Mouse (Mus musculus): ENCODE measurements around the gene Sync. TPM values are rescaled to one million over a fixed set of nuclear protein-coding genes. Genes with fewer than 3 reads are reported as not detected.

Gene Sync
- polyA plus RNA-seq, 1 experiment from 2014 or later: 0.25 TPM

GRCm38 (mm10) chr4:129266821-129267220 is 20.6 kb upstream of the Sync start:
- H3K27ac ChIP-seq (replicated peaks; ENCODE audit: low read depth, low read length): no peak overlapping the region
- H3K9ac ChIP-seq (replicated peaks; ENCODE audit: low read length): no peak overlapping the region
- H3K4me1 ChIP-seq (ENCODE audit: control insufficient read depth, insufficient read depth, low read length): peaks cover 8% of the 10 kb centered on the region; the same call in 1 of the 2 replicates
- H3K36me3 ChIP-seq (replicated peaks; ENCODE audit: control insufficient read depth, insufficient read depth, low read depth, low read length): no peaks in the 10 kb centered on the region
- no peak overlapping the region for H3K4me3 ChIP-seq (ENCODE audit: low read depth, low read length)
- 77% methylated on average over 5 of the region's 5 CpGs for WGBS
- DNase-seq (ENCODE audit: low spot score): no peak
- ATAC-seq (replicated peaks; ENCODE audit: insufficient number of reproducible peaks, low FRiP score, low TSS enrichment, low read depth): no peak
- no peaks in the 10 kb centered on the region for H3K9me3 ChIP-seq (replicated peaks; ENCODE audit: control insufficient read depth, low read length)
- no peak overlapping the region for H3K4me2 ChIP-seq (ENCODE audit: low read depth, low read length)
- no peaks in the 10 kb centered on the region for H3K27me3 ChIP-seq (ENCODE audit: control insufficient read depth, insufficient read depth, low read length)

GRCm38 (mm10) chr4:129268698-129269097 is 18.7 kb upstream of the Sync start:
- Histone ChIP-seq H3K9ac (replicated peaks; ENCODE audit: low read length) (no peak overlapping the region), H3K27me3 (ENCODE audit: control insufficient read depth, insufficient read depth, low read length) (no peaks in the 10 kb centered on the region), H3K9me3 (replicated peaks; ENCODE audit: control insufficient read depth, low read length) (no peaks in the 10 kb centered on the region), H3K4me2 (ENCODE audit: low read depth, low read length) (no peak overlapping the region), H3K36me3 (replicated peaks; ENCODE audit: control insufficient read depth, insufficient read depth, low read depth, low read length) (no peaks in the 10 kb centered on the region), H3K4me3 (ENCODE audit: low read depth, low read length) (no peak overlapping the region), H3K4me1 (ENCODE audit: control insufficient read depth, insufficient read depth, low read length) (peaks cover under 1% of the 10 kb centered on the region; the same call in 1 of the 2 replicates), H3K27ac (replicated peaks; ENCODE audit: low read depth, low read length) (no peak overlapping the region)
- WGBS: 42% methylated on average over 1 of the region's 1 CpGs
- DNase-seq (ENCODE audit: low spot score) (no peak), ATAC-seq (replicated peaks; ENCODE audit: insufficient number of reproducible peaks, low FRiP score, low TSS enrichment, low read depth) (no peak)

GRCm38 (mm10) chr4:129271991-129272755 is 15.2 kb upstream of the Sync start:
- 21% methylated on average over 15 of the region's 15 CpGs for WGBS
- no peak for DNase-seq (ENCODE audit: low spot score)
- H3K9ac ChIP-seq (replicated peaks; ENCODE audit: low read length): no peak overlapping the region

GRCm38 (mm10) chr4:129272756-129273046 is 14.7 kb upstream of the Sync start:
- 55% methylated on average over 5 of the region's 5 CpGs for WGBS
- no peaks in the 10 kb centered on the region for H3K9me3 ChIP-seq (replicated peaks; ENCODE audit: control insufficient read depth, low read length)
- no peaks in the 10 kb centered on the region for H3K4me1 ChIP-seq (ENCODE audit: control insufficient read depth, insufficient read depth, low read length)
- H3K36me3 ChIP-seq (replicated peaks; ENCODE audit: control insufficient read depth, insufficient read depth, low read depth, low read length): no peaks in the 10 kb centered on the region
- H3K9ac ChIP-seq (replicated peaks; ENCODE audit: low read length): no peak overlapping the region
- no peak overlapping the region for H3K27ac ChIP-seq (replicated peaks; ENCODE audit: low read depth, low read length)
- H3K4me2 ChIP-seq (ENCODE audit: low read depth, low read length): no peak overlapping the region
- DNase-seq (ENCODE audit: low spot score) (no peak), ATAC-seq (replicated peaks; ENCODE audit: insufficient number of reproducible peaks, low FRiP score, low TSS enrichment, low read depth) (no peak)
- H3K27me3 ChIP-seq (ENCODE audit: control insufficient read depth, insufficient read depth, low read length): no peaks in the 10 kb centered on the region
- H3K4me3 ChIP-seq (ENCODE audit: low read depth, low read length): no peak overlapping the region

More at GRCm38 (mm10) chr4:129271991-129272755, 15.2 kb upstream of the Sync start:
- no peaks in the 10 kb centered on the region for H3K4me1 ChIP-seq (ENCODE audit: control insufficient read depth, insufficient read depth, low read length)
- H3K4me3 ChIP-seq (ENCODE audit: low read depth, low read length): no peak overlapping the region
- H3K4me2 ChIP-seq (ENCODE audit: low read depth, low read length): no peak overlapping the region
- no peaks in the 10 kb centered on the region for H3K36me3 ChIP-seq (replicated peaks; ENCODE audit: control insufficient read depth, insufficient read depth, low read depth, low read length)
- H3K9me3 ChIP-seq (replicated peaks; ENCODE audit: control insufficient read depth, low read length): no peaks in the 10 kb centered on the region
- no peak for ATAC-seq (replicated peaks; ENCODE audit: insufficient number of reproducible peaks, low FRiP score, low TSS enrichment, low read depth)
- no peaks in the 10 kb centered on the region for H3K27me3 ChIP-seq (ENCODE audit: control insufficient read depth, insufficient read depth, low read length)
- no peak overlapping the region for H3K27ac ChIP-seq (replicated peaks; ENCODE audit: low read depth, low read length)

- Histone ChIP-seq H3K4me2 (ENCODE audit: low read depth, low read length) (no peak overlapping the region; the same call in 1 of the 2 replicates), H3K4me3 (ENCODE audit: low read depth, low read length) (no peak overlapping the region), H3K27ac (replicated peaks; ENCODE audit: low read depth, low read length) (no peak overlapping the region), H3K27me3 (ENCODE audit: control insufficient read depth, insufficient read depth, low read length) (no peaks in the 10 kb centered on the region), H3K9me3 (replicated peaks; ENCODE audit: control insufficient read depth, low read length) (no peaks in the 10 kb centered on the region), H3K36me3 (replicated peaks; ENCODE audit: control insufficient read depth, insufficient read depth, low read depth, low read length) (no peaks in the 10 kb centered on the region), H3K9ac (replicated peaks; ENCODE audit: low read length) (no peak overlapping the region), H3K4me1 (ENCODE audit: control insufficient read depth, insufficient read depth, low read length) (no peaks in the 10 kb centered on the region)
- DNase-seq (ENCODE audit: low spot score) (peak; percentile 92), ATAC-seq (replicated peaks; ENCODE audit: insufficient number of reproducible peaks, low FRiP score, low TSS enrichment, low read depth) (0 out of 2 replicates have a peak, but pooled peaks have one; percentile 25)
- WGBS: 3% methylated on average over 18 of the region's 18 CpGs
Measured at GRCm38 (mm10) chr4:129276453-129276865, 11.0 kb upstream of the Sync start.

GRCm38 (mm10) chr4:129282786-129283185 is 4.6 kb upstream of the Sync start:
- Histone ChIP-seq H3K4me3 (ENCODE audit: low read depth, low read length) (no peak overlapping the region), H3K4me1 (ENCODE audit: control insufficient read depth, insufficient read depth, low read length) (peaks cover 4% of the 10 kb centered on the region; the same call in 1 of the 2 replicates), H3K27me3 (ENCODE audit: control insufficient read depth, insufficient read depth, low read length) (peaks cover 5% of the 10 kb centered on the region; the same call in 1 of the 2 replicates), H3K36me3 (replicated peaks; ENCODE audit: control insufficient read depth, insufficient read depth, low read depth, low read length) (no peaks in the 10 kb centered on the region), H3K4me2 (ENCODE audit: low read depth, low read length) (no peak overlapping the region), H3K27ac (replicated peaks; ENCODE audit: low read depth, low read length) (no peak overlapping the region), H3K9me3 (replicated peaks; ENCODE audit: control insufficient read depth, low read length) (no peaks in the 10 kb centered on the region), H3K9ac (replicated peaks; ENCODE audit: low read length) (no peak overlapping the region)
- ATAC-seq (replicated peaks; ENCODE audit: insufficient number of reproducible peaks, low FRiP score, low TSS enrichment, low read depth): no peak
- DNase-seq (ENCODE audit: low spot score): no peak
- 77% methylated on average over 5 of the region's 5 CpGs for WGBS

GRCm38 (mm10) chr4:129283226-129283625 is 4.2 kb upstream of the Sync start:
- no peak overlapping the region for H3K27ac ChIP-seq (replicated peaks; ENCODE audit: low read depth, low read length)
- 80% methylated on average over 5 of the region's 5 CpGs for WGBS
- H3K9me3 ChIP-seq (replicated peaks; ENCODE audit: control insufficient read depth, low read length): no peaks in the 10 kb centered on the region
- peaks cover 4% of the 10 kb centered on the region; the same call in 1 of the 2 replicates for H3K4me1 ChIP-seq (ENCODE audit: control insufficient read depth, insufficient read depth, low read length)
- no peak overlapping the region for H3K4me2 ChIP-seq (ENCODE audit: low read depth, low read length)
- H3K27me3 ChIP-seq (ENCODE audit: control insufficient read depth, insufficient read depth, low read length): peaks cover 5% of the 10 kb centered on the region; the same call in 1 of the 2 replicates
- no peaks in the 10 kb centered on the region for H3K36me3 ChIP-seq (replicated peaks; ENCODE audit: control insufficient read depth, insufficient read depth, low read depth, low read length)
- DNase-seq (ENCODE audit: low spot score): no peak
- no peak overlapping the region for H3K9ac ChIP-seq (replicated peaks; ENCODE audit: low read length)
- no peak for ATAC-seq (replicated peaks; ENCODE audit: insufficient number of reproducible peaks, low FRiP score, low TSS enrichment, low read depth)
- no peak overlapping the region for H3K4me3 ChIP-seq (ENCODE audit: low read depth, low read length)

GRCm38 (mm10) chr4:129284685-129285084 is 2.7 kb upstream of the Sync start:
- Histone ChIP-seq H3K4me3 (ENCODE audit: low read depth, low read length) (no peak overlapping the region), H3K27ac (replicated peaks; ENCODE audit: low read depth, low read length) (no peak overlapping the region), H3K9me3 (replicated peaks; ENCODE audit: control insufficient read depth, low read length) (no peaks in the 10 kb centered on the region), H3K4me2 (ENCODE audit: low read depth, low read length) (no peak overlapping the region), H3K27me3 (ENCODE audit: control insufficient read depth, insufficient read depth, low read length) (peaks cover 5% of the 10 kb centered on the region; the same call in 1 of the 2 replicates), H3K9ac (replicated peaks; ENCODE audit: low read length) (no peak overlapping the region), H3K4me1 (ENCODE audit: control insufficient read depth, insufficient read depth, low read length) (peaks cover 4% of the 10 kb centered on the region; the same call in 1 of the 2 replicates), H3K36me3 (replicated peaks; ENCODE audit: control insufficient read depth, insufficient read depth, low read depth, low read length) (no peaks in the 10 kb centered on the region)
- ATAC-seq (replicated peaks; ENCODE audit: insufficient number of reproducible peaks, low FRiP score, low TSS enrichment, low read depth) (no peak), DNase-seq (ENCODE audit: low spot score) (no peak)
- 72% methylated on average over 2 of the region's 2 CpGs for WGBS
